Mouse (Mus musculus) retina, postnatal 1 day (tissue): ENCODE data around the gene Fez1.
A peak's percentile ranks its signal among the peaks of the same experiment; 100 is the strongest.

Source experiments
- DNase-seq: peaks from one replicate; pipeline ENCODE4 v3.0.0-alpha.2; 2012

The Fez1 gene

DNA sequence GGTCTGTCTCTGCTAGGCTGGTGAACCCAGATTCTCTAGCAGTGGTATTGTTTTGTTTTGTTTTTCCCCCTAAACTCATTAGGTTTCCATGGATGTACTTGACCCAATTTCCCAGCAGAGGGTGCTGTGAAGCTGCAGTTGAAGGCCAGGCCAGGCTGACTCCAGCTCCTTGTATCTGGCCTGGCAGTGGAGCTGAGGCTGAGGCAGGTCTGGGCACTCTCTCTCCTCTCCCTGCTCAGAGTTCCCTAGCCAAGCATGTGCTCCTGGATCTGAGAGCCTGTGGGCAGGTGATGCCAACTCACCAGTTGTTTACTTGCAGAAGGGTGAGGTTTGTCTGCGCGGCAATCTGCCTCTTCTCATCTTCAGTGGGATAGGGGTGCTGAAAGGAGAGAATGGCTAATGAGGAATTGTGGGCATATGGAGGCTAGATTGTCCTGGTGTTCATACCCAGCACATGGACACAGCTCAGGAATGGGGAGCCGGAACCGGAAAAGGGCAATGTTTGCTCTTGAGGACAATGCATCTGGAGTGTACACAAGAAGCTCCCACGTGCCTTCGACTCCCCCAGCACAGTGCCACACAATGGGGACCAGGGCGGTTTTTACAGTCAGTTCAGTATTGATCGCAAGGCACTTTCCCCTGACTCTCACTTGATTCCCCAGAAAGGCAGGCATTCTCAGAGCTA is 73.5 kb downstream of the Fez1 start:
- DNase-seq: peak; percentile 78

DNA sequence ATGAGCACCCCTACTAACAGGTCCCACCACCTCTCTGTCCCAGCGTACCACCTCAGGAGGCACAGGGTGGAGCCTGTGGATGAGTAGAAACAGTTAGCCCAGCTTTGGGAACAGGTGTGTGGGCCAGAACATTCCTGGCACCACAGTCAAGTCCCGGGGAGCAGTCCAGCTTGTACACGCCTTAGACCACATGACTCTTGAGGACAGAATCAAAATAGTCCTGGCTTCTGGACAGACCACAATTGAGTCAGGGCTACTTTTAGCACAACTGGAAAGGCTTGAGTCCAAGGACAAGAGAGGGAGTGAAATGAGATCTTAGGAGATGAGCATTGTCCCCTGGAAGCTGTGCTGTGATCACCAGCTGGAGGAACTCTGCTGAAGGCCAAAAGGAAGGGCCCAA is 76.9 kb downstream of the Fez1 start:
- no peak for DNase-seq

DNA sequence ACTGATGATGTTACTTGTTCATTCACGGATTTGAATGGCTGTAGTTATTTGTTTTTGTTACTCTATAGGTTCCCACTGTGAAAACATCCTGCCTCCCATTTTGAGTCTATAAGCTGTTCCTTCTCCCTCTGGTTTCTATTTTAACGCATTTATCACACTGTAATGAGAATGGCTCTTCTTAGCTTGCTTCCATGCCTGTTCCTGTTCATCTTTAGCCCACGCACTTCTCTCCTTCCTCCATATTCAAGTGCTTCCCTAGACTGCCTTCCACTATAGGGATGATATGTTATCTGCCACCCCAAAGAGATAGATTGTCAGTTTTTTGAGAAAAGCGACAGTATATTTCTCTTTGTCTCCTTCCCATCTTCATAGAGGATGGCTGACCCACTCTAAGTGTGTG is 78.8 kb downstream of the Fez1 start:
- DNase-seq: no peak

DNA sequence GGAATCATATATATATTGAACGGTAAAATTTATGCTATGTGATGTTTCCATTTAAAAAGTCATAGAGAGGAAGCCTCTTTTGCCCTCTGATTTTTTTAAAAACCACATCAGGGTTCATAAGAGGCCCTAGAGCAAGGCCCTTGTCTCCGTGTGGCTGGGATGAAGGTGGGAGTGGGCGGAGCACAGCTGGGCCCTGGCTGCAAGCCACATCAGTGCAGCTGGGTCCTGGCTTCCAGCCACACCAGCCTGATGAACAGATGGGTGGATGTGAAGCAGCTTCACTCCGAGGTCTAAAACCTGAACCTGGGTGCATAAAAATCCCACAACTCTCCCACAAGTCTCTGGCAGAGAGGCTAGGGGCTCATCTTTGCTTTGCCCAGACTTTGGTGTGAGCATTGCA is 83.8 kb downstream of the Fez1 start:
- DNase-seq: no peak

DNA sequence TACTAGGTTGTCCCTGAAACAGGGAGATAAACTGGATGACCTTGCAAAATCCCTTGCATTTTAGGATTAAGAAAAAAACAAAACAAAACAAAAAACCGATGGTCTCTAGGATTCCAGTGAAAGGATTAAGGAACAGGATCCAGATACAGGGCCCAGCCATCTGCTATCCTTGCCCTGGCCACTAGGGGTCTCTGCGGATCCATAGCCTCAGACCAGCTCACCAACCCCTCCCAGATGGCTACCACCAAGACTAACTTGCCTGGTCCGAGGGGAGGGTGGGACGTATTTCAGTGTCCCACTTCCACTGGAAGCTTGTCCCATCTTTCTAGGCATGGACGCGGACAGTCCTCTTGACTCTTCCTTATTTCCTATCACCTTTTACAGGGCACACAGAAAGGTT is 94.7 kb downstream of the Fez1 start:
- peak; percentile 82 for DNase-seq

DNA sequence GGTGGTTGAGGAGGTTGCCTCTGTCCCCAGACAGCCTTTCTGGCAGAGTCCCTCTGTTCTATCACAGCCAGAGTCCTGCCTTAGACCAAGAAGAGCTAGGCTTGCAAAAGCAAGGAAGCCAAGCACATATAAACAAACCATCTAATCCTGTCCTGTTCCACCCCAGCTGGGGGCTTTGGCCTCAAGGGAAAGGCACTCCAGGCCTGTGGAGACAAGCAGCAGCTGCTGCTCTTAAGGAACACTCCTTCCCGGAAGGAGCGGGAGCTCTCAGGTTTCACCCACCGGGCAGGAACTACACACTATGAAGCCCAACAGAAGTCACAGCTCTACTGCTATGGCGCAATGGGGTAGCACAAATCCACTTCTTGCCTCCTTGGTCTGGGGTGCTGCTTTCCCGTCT is 95.3 kb downstream of the Fez1 start:
- no peak for DNase-seq

DNA sequence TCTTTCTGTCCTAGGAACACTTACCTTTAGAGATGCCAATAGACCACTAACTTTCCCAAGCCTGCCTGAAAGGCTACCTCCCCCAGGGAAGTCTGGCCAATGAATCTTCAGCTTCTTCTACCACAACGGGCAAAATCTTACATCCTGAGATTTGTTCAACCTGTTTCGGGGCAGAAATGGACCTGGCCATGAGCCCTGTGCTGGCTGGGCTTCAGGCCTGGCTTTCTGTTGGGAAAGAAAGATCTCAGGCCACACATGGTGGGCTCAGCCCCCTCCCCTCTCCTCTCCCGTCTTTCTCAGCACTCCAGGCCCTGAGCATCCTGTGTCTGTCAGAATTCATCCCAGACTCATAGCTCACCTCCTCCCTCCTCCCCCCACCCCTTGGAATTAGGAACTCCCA is 96.9 kb downstream of the Fez1 start:
- DNase-seq: no peak

DNA sequence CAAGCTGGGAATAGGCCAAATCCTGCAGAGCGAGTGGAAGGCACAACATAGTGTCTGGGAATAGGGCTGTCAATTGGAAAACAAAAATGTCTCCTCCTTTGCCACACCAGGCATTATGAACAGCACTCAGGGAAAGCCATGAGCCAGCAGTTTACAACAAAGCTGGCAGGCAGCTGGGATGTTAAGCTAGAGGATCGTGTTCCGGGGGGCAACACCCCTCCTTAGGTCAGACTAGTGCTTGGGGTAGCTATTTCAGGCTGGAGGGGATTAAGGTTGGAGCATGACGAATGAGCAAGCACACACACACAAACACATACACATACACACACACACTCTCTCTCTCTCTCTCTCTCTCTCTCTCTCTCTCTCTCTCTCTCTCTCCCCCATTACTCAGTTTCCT is 97.8 kb downstream of the Fez1 start:
- no peak for DNase-seq

DNA sequence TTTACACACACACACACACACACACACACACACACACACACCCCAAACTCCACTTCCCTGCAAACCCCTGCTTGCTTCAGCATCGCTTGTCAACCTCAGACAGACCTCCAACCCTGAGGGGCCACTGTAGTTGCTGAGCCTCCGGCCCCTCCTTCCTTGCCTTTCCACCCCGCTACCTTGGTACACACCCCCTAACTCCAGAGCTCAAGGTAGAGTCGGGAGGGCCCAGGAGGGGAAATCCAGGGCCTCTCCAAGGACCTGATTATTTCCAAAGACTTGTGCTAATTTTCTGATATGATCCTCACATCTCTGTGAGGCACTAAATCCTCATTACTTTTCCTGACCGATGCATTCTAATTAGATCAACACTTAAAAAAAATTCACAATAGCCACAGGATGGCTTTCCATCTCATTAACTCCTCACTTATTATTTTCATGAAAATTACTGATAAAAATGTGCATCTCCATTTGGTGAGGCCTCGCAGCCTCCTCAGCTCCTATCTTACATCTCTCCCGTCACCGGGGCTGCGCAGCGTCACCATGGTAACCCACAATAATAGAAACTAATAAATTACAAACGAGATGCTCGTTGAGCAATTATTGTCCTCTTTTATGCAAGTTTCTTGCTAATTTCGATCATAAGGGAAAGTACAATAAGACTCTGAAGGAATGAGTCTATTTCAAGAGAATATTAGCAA is 100.2 kb downstream of the Fez1 start:
- peak; percentile 47 for DNase-seq

DNA sequence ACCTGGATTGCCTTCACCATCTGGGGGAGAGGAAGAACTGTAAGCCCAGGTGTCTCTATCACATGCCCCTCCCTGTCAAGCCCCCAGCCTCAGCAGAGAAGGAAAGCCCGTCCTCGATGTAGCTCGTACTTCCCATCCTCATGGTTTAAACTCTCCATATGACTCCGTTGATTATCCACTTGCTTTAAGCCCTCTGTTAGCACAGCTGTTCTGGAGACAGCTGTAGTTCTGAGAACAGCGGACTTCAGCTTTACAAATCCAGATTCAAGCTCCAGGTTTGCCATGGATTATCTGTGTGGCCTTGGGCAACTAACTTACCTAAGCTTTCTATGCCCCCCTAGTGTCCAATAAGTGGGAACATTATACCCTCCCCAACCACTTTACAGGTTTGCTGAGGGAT is 102.1 kb downstream of the Fez1 start:
- no peak for DNase-seq
